Mouse (Mus musculus): ENCODE measurements around the gene Mr1.

GRCm38 (mm10) chr1:155112875-155113274 is 33.7 kb downstream of the Mr1 start:
- no peak for TF ChIP-seq POLR2A (IDR thresholded peaks at IDR 0.05; ENCODE audit: extremely low read depth, insufficient read depth, low read length)
- no peak for TF ChIP-seq CTCF (IDR thresholded peaks at IDR 0.05; ENCODE audit: extremely low read depth, insufficient read depth, low read length)

Measured in cortical plate, adult 2 months (tissue).